Mouse (Mus musculus): Measurements from ENCODE around the gene Lims1.

DNA sequence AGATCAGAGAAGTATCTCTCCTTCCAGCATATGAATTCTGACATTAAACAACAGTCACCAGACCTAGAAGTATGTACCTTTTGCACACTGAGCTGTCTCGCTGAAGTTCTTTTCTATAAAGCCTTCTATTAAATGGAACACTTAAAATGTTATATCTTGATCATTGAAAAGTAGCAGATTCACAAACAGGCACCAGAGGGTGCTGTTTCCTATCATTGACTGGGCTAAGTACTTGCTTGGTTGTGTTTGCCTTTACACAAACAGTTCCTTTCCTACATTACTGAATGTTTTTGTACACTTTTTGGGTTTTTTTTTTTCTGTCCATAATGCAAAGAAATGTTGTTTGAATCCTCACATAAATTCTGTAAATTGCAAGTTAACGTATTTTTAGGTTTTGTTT is 35.9 kb downstream of the Lims1 start:
- TF ChIP-seq EP300 (optimal IDR thresholded peaks at IDR 0.05): no peak
- peak; percentile 86 for TF ChIP-seq CTCF (IDR thresholded peaks at IDR 0.05; ENCODE audit: low read depth)

Data from stomach, postnatal 0 days (tissue).